Mouse (Mus musculus) gastrocnemius, postnatal 10 days (tissue): ENCODE measurements around the gene Dmrt1. TPM values are rescaled to one million over a fixed set of nuclear protein-coding genes. Genes with fewer than 3 reads are reported as not detected.
"Not testable (repeated sequence)": the region's sequence is repeated elsewhere in the genome, so short reads cannot be mapped to it uniquely, and the experiment has no call there.

Source experiments
- DNase-seq: peaks from one replicate; pipeline ENCODE4 v3.0.0; 2021; ENCODE audit warnings: mixed read lengths
- long read RNA-seq, 2 experiments: library from polyadenylated mRNA; stranded (forward); transcript quantifications; one replicate each; pipeline ENCODE4 v2.0.0; 2021
- total RNA-seq, 2 experiments: library from RNA; stranded (reverse); gene quantifications; 2 replicates each; pipeline ENCODE4 v1.2.3; 2021

Gene Dmrt1
- not detected for total RNA-seq
- long read RNA-seq, experiment 1: 0 reads
- long read RNA-seq, experiment 2: 0 reads

DNA sequence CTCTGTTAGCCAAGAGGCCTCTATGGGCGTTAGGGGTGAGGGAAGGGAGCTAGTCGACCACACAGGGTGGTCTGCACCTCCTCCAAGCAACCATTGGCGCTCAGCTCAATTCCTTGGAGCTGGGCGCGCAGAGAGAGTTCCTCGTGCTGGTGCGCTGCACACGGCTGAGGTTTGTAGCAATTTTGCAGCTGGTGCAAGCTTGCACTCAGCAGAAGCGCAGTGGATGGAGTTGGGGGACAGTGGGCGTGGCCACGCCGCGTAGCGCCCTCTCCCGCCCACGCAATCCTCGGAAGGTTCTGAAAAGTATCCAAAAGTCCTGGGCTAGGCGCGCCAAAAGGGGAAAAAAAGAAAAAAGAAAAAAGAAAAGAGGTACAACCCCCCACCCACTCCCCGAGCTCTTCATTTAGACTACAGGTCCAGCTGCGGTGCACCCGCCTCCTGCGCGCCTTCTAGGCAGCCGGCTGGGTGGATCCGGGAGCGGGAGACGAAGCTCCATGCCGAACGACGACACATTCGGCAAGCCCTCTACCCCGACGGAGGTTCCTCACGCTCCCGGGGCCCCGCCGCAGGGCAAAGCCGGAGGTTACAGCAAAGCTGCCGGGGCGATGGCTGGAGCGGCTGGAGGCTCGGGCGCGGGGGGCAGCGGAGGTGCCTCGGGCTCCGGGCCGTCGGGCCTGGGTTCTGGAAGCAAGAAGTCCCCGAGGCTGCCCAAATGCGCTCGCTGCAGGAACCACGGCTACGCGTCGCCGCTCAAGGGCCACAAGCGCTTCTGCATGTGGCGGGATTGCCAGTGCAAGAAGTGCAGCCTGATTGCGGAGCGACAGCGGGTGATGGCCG is at the start of gene Dmrt1:
Gene Dmrt1, plus strand, starts transcription at position 259 of the 837 bp plus-strand sequence.
- DNase-seq: peak; percentile 13

GRCm38 (mm10) chr19:25460760-25461159 is 44.7 kb upstream of the Dmrt1 start:
- no peak for DNase-seq

- no peak for DNase-seq
Observed at GRCm38 (mm10) chr19:25461553-25462320, 43.7 kb upstream of the Dmrt1 start.

DNA sequence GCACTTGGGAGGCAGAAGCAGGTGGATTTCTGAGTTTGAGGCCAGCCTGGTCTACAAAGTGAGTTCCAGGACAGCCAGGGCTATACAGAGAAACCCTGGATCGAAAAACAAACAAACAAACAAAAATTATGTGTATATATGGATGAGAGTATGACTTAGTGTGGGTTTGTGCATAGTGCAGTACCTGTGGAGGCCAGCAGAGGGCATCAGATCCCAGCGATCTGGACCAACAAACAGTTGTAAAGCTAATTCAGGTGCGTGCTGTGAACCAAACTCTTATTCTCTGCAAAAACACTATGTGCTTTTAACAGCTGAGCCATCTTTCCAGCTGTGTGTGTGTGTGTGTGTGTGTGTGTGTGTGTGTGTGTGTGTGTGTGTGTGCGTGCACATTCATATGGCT is 29.6 kb upstream of the Dmrt1 start:
- not testable (repeated sequence) for DNase-seq

- no peak for DNase-seq
Observed at GRCm38 (mm10) chr19:25479152-25479669, 26.2 kb upstream of the Dmrt1 start.

GRCm38 (mm10) chr19:25480820-25481219 is 24.6 kb upstream of the Dmrt1 start:
- DNase-seq: no peak

- no peak for DNase-seq
Observed at GRCm38 (mm10) chr19:25486561-25486960, 18.9 kb upstream of the Dmrt1 start.

GRCm38 (mm10) chr19:25487350-25487749 is 18.1 kb upstream of the Dmrt1 start:
- no peak for DNase-seq

DNA sequence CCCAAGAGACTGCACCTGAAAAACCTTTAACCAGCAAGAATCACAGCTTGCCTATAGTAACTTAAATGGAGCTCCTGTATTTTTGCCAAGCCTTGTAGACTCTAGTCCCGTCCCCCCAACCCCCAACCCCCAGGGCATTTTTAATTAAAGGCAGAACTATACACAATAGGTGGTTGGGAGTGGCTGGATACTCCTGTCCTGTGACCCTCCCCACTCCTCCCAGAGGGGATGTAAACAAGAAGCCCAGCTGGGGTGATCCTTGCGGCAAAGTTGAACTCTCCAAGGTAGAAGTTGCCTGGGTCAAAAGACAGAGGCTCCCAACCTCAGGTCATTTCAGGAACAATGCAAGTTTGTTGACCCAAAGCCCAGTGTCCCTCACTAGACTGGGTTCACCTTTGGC is 16.9 kb upstream of the Dmrt1 start:
- DNase-seq: no peak

GRCm38 (mm10) chr19:25489546-25489945 is 15.9 kb upstream of the Dmrt1 start:
- no peak for DNase-seq

DNA sequence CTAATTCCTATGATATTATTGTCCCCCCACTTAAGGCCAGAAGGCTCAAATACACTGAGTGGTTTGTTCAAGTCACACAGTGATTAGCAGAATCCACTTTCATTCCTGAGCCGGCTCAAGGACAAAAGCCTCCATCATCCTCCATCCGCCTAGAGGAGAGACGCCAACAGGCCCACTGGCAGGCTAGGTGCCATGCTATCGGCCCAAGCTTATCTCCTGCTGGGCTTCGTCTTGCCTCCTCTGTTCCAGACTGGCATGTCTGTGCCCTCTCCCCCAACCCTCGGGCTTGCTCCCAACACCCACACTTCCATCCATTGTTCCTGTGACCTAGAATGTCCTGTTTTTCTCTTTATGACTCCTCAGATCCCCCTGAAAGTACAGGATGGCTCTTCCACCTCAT is 8.0 kb upstream of the Dmrt1 start:
- DNase-seq: no peak

GRCm38 (mm10) chr19:25504878-25505277 is 540 bp upstream of the Dmrt1 start:
- no peak for DNase-seq

DNA sequence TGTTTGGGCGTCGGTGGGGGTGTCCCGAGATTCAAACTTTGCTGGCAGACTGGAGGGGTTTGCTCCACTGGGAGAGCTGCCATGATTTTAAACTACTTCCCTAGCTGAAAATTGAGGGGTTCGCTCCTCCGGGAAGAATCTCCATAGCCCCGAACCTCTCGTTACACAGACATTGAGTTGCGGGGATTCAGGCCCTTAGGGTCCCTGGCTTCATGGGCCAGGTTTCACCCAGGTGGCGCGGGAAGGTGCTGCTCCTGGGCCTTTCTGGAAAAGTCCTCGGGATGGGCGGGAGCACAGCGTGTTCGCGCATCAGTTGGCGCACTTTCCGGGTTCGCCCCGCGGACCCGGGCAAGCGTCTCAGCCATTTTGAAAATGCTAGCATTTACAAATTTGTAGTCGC is 1.2 kb downstream of the Dmrt1 start:
- DNase-seq: no peak

DNA sequence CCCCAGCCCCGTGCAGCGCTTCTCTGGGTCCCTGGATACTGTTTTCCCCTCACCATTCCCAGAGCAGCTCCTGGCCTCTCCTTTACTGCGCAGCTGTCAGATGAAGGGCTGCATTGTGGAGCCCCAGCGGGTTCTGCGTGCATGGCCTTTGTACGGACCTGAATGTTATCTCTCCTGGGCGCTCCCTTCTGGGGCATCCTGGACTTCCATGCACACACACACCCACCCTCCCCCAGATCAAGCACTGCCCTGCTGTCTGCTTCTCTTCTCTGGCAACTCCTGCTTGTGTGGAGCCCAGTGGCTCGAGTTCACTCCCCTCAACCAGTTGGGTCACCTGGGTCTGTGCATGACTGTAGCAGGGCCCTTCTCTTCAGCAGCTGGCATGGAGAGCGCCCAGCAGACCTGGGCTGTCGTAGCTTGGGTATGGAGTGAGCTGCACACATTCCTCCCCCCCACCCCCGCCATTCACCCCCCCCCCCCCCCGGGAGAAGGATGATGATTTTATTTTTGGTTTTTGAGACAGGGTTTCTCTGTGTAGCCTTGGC is 9.6 kb downstream of the Dmrt1 start:
- DNase-seq: no peak

GRCm38 (mm10) chr19:25524156-25524555 is 18.7 kb downstream of the Dmrt1 start:
- no peak for DNase-seq

DNA sequence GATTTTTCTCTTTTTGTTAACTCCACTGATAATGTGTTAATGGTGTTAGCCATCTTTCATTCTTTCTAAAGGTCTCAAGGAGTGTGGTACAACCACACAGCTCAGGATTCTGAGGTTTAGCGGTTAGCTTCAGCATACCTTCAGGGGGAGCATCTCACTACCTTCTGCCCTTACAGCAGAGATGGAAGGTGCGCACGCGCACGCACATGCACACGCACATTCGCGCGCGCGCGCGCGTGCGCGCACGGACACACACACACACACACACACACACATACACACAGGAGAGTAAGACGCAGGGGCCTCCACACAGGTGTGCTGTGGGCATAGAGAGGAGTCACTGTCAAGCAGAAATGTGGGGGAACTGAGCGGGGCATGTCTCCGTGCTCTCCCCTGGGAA is 20.3 kb downstream of the Dmrt1 start:
- no peak for DNase-seq

GRCm38 (mm10) chr19:25529673-25530072 is 24.3 kb downstream of the Dmrt1 start:
- DNase-seq: no peak

GRCm38 (mm10) chr19:25545714-25546340 is 40.4 kb downstream of the Dmrt1 start:
- peak; percentile 49 for DNase-seq

DNA sequence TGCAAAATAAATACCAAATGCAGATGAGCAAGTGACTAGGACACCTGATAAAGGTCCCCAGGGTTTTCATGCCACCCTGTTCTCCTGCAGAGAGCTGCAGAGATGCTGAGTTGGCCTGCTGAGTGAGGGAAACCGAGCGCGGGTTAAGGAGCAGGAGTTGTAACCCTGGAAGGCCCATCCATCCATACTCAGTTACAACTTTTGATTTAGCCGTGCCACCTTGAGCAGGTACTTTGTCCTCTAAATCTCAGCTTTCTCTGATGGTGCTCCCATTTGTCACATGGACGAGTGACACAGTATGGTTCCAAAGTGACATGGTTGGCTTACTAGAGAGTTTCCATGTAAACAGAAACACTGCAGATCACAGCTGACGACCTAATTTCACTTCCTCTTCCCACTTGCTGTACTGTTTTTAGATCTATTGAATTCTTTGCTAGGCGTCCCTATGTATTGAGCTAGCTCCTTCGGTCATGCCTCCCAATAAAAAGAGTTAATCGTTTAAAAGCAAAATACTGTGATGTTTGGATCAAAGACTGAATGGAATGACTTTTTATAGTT is 41.7 kb downstream of the Dmrt1 start:
- no peak for DNase-seq

DNA sequence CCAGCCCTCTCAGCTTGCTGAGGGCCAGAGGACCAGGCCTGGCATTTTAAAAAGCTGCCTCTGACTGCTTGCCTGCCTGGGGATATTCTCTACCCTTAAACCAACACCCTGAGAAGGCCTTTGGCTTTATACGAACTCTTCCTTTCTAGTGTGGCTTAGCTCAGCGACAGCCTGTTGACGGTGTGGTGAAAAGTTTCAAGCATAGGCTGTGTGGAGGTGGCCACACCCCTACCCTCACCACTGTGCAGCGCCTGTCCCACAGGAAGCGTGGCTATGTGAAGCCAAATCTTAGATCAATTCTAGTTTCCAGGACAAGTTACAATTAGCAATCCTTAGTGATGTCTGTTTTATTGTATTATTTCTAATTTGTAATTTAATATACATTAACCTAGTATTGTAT is 44.9 kb downstream of the Dmrt1 start:
- no peak for DNase-seq

DNA sequence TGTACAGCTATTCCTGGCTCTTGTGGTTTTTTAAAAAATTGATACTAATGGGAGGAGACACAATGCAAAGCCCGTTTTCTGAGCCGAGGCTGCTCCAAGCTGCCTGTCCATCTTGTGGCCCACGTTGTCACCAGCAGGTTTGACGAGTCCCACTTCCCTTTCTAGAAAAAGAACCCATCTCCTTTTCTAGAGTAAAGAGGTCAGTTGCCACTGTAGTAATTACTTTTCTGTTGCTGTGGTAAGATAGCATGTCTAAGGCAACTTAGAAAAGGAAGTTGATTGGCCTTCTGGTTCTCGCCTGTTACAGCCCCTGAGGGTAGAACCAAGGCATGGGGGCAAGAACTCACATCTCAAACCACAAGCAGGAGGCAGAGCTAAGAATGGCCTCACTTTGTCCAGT is 45.6 kb downstream of the Dmrt1 start:
- no peak for DNase-seq

- DNase-seq: no peak
Observed at GRCm38 (mm10) chr19:25564430-25564829, 59.0 kb downstream of the Dmrt1 start.
